Mouse (Mus musculus) midbrain, postnatal 0 days (tissue): ENCODE results near the gene Traf3ip2. TPM values are rescaled to one million over a fixed set of nuclear protein-coding genes. Genes with fewer than 3 reads are reported as not detected.
A peak's percentile ranks its signal among the peaks of the same experiment; 100 is the strongest.

Experiments used
- ATAC-seq: fragments of 200-750 bp; cut with Nextera tagmentation; 2 replicates; pipeline ENCODE4 v1.8.0; 2017; ENCODE audit warnings: moderate number of reproducible peaks, mild to moderate bottlenecking, moderate TSS enrichment, moderate library complexity; ENCODE audit not compliant: low FRiP score
- DNase-seq: peaks from one replicate; pipeline ENCODE4 v3.0.0-alpha.2; 2015; ENCODE audit warnings: low spot score
- H3K27ac ChIP-seq: fragments of 300-500 bp; sonication (generic); 2 replicates; pipeline ENCODE4 v1.5.1; 2014; ENCODE audit warnings: low read depth, mild to moderate bottlenecking, low read length, mixed read lengths
- H3K27me3 ChIP-seq: fragments of 300-500 bp; sonication (generic); 2 replicates; pipeline ENCODE4 v1.6.1; 2014; ENCODE audit warnings: low read length, control low read depth, mixed read lengths; ENCODE audit not compliant: insufficient read depth
- H3K36me3 ChIP-seq: fragments of 300-500 bp; sonication (generic); 2 replicates; pipeline ENCODE4 v1.6.1; 2014; ENCODE audit warnings: low read length, control low read depth, mixed read lengths; ENCODE audit not compliant: insufficient read depth
- H3K4me1 ChIP-seq: fragments of 300-500 bp; sonication (generic); 2 replicates; pipeline ENCODE4 v1.6.1; 2014; ENCODE audit warnings: mild to moderate bottlenecking, control low read depth, antibody characterized with exemption, low read length, mixed read lengths; ENCODE audit not compliant: insufficient read depth
- H3K4me2 ChIP-seq: fragments of 300-500 bp; sonication (generic); 2 replicates; pipeline ENCODE4 v1.6.1; 2014; ENCODE audit warnings: low read depth, mild to moderate bottlenecking, low read length, mixed read lengths; ENCODE audit not compliant: poor library complexity, severe bottlenecking
- H3K4me3 ChIP-seq: fragments of 300-500 bp; sonication (generic); 2 replicates; pipeline ENCODE4 v1.5.1; 2014; ENCODE audit warnings: low read depth, mild to moderate bottlenecking, low read length, moderate library complexity
- H3K9ac ChIP-seq: fragments of 300-500 bp; sonication (generic); replicated peaks from 2 replicates; pipeline ENCODE4 v1.6.1; 2014; ENCODE audit warnings: mild to moderate bottlenecking, low read length, moderate library complexity, mixed read lengths; ENCODE audit not compliant: poor library complexity, severe bottlenecking
- H3K9me3 ChIP-seq: fragments of 300-500 bp; sonication (generic); 2 replicates; pipeline ENCODE4 v1.6.1; 2016; ENCODE audit warnings: low read length, control low read depth
- CTCF ChIP-seq: IDR thresholded peaks from 2 replicates; pipeline ENCODE4 v1.5.1; 2016; ENCODE audit warnings: antibody characterized with exemption, mild to moderate bottlenecking
- WGBS: fragments of 180-500 bp; shearing (Covaris S2); extraction: QIAGEN DNeasy Blood & Tissue Kit; methylation state at CpG from one replicate; pipeline ENCODE4 v1.1.7; 2014; 5-methylcytosine and 5-hydroxymethylcytosine counted together
- polyA plus RNA-seq: library from polyadenylated mRNA; unstranded; fragments of >200 nt; fragmentation: Nextera tagmentation; extraction: Ambion mirVana; gene quantifications from 2 replicates; pipeline ENCODE4 v1.2.1, GENCODE M21; 2015
- total RNA-seq: library from RNA; depleted of rRNA; stranded (reverse); fragments of >200 nt; gene quantifications from 2 replicates; pipeline ENCODE4 v1.2.3, GENCODE M21; 2014

Traf3ip2 gene
- total and polyA plus RNA-seq, 2 experiments from 2014 or later = 1.9 to 6.1 TPM

- H3K27me3 ChIP-seq = no peaks in the 10 kb centered on the region
- no peaks in the 10 kb centered on the region for H3K36me3 ChIP-seq
- no peak for DNase-seq
- H3K4me2 ChIP-seq = no peak overlapping the region
- WGBS = 41% methylated on average over 8 of the region's 8 CpGs
- no peak overlapping the region for H3K9ac ChIP-seq
- no peak for TF ChIP-seq CTCF
- peaks cover 16% of the 10 kb centered on the region; the same call in 1 of the 2 replicates for H3K4me1 ChIP-seq
- no peak overlapping the region for H3K4me3 ChIP-seq
- peak overlapping the region; percentile 72 for H3K27ac ChIP-seq
- no peak for ATAC-seq
- no peaks in the 10 kb centered on the region for H3K9me3 ChIP-seq
Observed at GRCm38 (mm10) chr10:39587973-39588746, 24.6 kb upstream of the Traf3ip2 start.

DNA sequence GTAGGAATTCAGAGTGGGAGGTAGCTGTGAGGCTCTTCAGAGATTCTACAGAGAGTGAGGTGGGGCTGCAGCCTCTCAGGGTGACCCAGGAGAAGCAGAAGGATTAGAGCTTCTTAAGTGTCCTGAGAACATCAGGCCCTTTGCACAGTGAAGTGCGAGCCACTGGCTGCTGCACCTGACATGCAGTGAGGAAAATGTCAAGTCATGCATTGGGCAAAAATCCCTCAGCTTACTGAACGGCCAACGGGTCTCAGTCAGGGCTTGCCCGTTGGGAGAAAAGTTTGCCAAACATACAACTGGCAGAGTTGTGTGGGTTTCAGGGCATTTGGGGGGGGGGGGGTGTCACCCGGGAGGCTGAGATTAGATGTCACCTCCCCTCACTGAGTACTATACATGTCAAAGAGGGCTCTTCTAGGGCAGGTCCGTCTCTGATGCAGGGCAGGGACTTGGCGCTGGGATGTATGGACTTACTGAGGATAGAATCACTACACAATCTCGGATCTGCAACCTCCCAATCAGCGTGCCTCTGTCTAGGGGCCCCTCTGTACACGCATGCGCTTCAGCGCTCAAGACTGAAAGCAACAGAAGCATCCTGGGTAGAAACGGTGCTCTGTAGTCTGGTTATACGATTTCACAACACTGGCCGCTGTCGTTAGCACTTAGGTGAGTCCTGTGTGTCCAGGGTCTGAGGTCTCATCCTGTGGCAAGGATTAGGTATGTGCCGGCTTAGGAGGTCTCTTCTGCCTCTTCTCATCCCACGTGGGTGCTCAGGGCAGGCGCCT lies 22.8 kb upstream of the Traf3ip2 start:
- DNase-seq = no peak
- Histone ChIP-seq H3K27ac (no peak overlapping the region), H3K9ac (0 out of 2 replicates have a peak overlapping the region, but pooled peaks have one; percentile 13), H3K36me3 (no peaks in the 10 kb centered on the region), H3K9me3 (no peaks in the 10 kb centered on the region), H3K27me3 (no peaks in the 10 kb centered on the region), H3K4me1 (peaks cover 16% of the 10 kb centered on the region; the same call in 1 of the 2 replicates), H3K4me2 (no peak overlapping the region), H3K4me3 (no peak overlapping the region)
- no peak for TF ChIP-seq CTCF
- no peak for ATAC-seq
- WGBS = 77% methylated on average over 19 of the region's 19 CpGs

DNA sequence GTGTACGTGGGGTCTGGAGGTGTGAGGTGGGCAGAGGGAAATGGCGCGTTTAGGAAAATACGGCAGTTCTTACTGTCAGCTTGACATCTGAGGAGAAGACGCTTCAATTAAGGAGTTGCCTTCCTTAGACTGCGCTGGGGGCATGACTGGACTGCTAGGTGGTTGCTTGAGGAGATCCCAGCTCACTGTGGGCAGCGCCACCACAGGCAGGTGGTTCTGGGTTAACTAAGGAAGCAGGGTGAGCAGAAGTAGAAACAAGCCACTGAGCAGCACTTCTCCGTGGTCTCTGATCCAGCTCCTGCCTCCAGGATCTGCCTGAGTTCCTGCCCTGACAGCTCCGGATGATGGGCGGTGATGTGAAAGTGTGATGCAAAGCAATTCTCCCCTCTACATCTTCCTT lies 22.1 kb upstream of the Traf3ip2 start:
- Histone ChIP-seq H3K36me3 (no peaks in the 10 kb centered on the region), H3K27ac (no peak overlapping the region), H3K4me2 (no peak overlapping the region), H3K9ac (0 out of 2 replicates have a peak overlapping the region, but pooled peaks have one; percentile 13), H3K4me3 (no peak overlapping the region), H3K27me3 (no peaks in the 10 kb centered on the region), H3K4me1 (peaks cover 16% of the 10 kb centered on the region; the same call in 1 of the 2 replicates), H3K9me3 (no peaks in the 10 kb centered on the region)
- DNase-seq (no peak), ATAC-seq (no peak)
- no peak for TF ChIP-seq CTCF
- 83% methylated on average over 10 of the region's 10 CpGs for whole genome bisulfite sequencing

DNA sequence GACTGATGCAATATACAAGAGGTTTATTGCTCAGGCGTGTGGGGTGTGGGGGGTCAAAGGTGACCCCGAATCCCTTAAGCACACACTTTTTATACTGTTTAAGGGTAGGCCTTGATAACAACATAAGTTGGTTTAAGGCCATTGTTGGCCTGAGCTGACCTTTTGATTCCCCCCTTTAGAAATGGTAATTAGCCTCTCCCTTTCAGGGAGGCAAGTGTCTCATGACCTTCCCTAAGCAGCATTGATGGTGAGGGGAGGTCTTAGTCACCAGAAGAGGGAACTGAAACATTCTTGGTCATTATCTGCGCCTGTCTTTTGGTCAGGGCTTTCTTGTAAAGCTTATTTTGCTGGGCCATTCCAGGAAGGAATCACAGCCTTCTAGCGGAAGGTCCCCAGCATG lies 20.2 kb upstream of the Traf3ip2 start:
- no peak for TF ChIP-seq CTCF
- ATAC-seq (no peak), DNase-seq (no peak)
- H3K9ac ChIP-seq = no peak overlapping the region
- no peaks in the 10 kb centered on the region for H3K27me3 ChIP-seq
- 54% methylated on average over 4 of the region's 4 CpGs for WGBS
- H3K9me3 ChIP-seq = no peaks in the 10 kb centered on the region
- no peak overlapping the region for H3K4me2 ChIP-seq
- H3K36me3 ChIP-seq = no peaks in the 10 kb centered on the region
- H3K4me1 ChIP-seq = peaks cover 16% of the 10 kb centered on the region
- H3K4me3 ChIP-seq = no peak overlapping the region
- H3K27ac ChIP-seq = no peak overlapping the region

DNA sequence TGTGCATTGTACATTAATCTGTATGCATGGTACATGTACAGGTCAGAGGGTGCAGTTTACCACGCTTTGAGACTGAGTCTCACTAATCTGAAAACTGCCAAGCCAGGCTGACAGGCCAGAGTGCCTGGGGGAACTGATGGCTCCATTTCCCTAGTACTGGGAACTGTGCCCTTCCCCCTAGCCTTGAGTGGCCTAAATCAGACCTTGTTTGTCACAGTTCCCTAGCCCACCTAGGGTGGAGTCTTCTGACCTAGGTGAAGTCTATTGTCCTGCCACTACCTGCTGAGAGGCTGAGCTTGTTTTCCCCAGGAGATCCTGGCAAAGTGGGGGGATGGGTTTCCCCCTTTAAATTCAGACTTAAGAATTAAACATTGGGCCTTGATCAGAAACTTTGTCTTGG lies 18.0 kb upstream of the Traf3ip2 start:
- Histone ChIP-seq H3K4me1 (peaks cover 7% of the 10 kb centered on the region; the same call in 1 of the 2 replicates), H3K36me3 (no peaks in the 10 kb centered on the region), H3K9me3 (no peaks in the 10 kb centered on the region), H3K27ac (no peak overlapping the region), H3K4me2 (no peak overlapping the region), H3K27me3 (no peaks in the 10 kb centered on the region), H3K4me3 (no peak overlapping the region), H3K9ac (no peak overlapping the region)
- no peak for ATAC-seq
- DNase-seq = no peak
- 75% methylated on average over 1 of the region's 1 CpGs for WGBS
- no peak for TF ChIP-seq CTCF

DNA sequence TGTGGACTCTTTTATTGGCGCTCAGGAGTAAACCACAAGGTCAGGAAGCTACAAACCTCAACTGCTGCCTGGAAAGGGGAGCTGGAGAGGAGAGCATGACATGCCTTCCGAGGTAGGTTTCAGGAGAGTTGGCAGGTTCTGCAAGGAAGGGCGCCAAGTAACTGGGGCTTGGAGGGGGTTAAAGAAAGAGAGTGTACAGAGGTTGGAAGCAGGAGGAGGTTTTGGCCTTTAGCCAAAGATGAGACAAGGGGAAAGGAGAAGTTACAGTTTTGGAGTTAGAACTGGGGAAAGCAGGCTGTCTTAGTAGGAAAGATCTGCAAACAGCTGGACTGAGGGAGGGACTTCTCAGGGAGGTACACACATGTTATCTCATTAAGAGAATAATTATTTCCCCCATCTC lies 16.9 kb upstream of the Traf3ip2 start:
- 62% methylated on average over 3 of the region's 3 CpGs for WGBS
- TF ChIP-seq CTCF = no peak
- DNase-seq = peak; percentile 29

More for the DNA sequence above, 16.9 kb upstream of the Traf3ip2 start:
- ATAC-seq = no peak
- no peak overlapping the region for H3K4me2 ChIP-seq
- peaks cover 7% of the 10 kb centered on the region; the same call in 1 of the 2 replicates for H3K4me1 ChIP-seq
- no peak overlapping the region for H3K9ac ChIP-seq
- H3K27me3 ChIP-seq = no peaks in the 10 kb centered on the region
- H3K4me3 ChIP-seq = no peak overlapping the region
- H3K36me3 ChIP-seq = no peaks in the 10 kb centered on the region
- H3K27ac ChIP-seq = no peak overlapping the region
- H3K9me3 ChIP-seq = no peaks in the 10 kb centered on the region
